Mouse (Mus musculus) bone marrow, adult 2 months (tissue): Measurements from ENCODE around the gene Gm20605.

Source experiments
- CTCF ChIP-seq: fragments of 200-500 bp; IDR thresholded peaks from 2 replicates; pipeline ENCODE4 v1.5.1; 2011; ENCODE audit warnings: low read length, control low read depth; ENCODE audit not compliant: control insufficient read depth, insufficient read depth
- POLR2A ChIP-seq: fragments of 200-500 bp; IDR thresholded peaks from 2 replicates; pipeline ENCODE4 v1.6.1; 2011; ENCODE audit warnings: low read depth, mild to moderate bottlenecking, control low read depth, low read length, borderline replicate concordance; ENCODE audit not compliant: control insufficient read depth

- TF ChIP-seq POLR2A (no peak), CTCF (no peak)
These were observed 10.5 kb downstream of the Gm20605 start for GRCm38 (mm10) chr5:137639472-137639871.
